Mouse (Mus musculus) cerebellum, postnatal 4 days (tissue): Measurements from ENCODE around the gene Lrrc8c.

Experiments used
- DNase-seq, 2 experiments: peaks; one replicate each; pipeline ENCODE4 v3.0.0; 2022; ENCODE audit warnings: low spot score in 2 of 2, mixed read lengths in 1 of 2

Gene Lrrc8c

DNA sequence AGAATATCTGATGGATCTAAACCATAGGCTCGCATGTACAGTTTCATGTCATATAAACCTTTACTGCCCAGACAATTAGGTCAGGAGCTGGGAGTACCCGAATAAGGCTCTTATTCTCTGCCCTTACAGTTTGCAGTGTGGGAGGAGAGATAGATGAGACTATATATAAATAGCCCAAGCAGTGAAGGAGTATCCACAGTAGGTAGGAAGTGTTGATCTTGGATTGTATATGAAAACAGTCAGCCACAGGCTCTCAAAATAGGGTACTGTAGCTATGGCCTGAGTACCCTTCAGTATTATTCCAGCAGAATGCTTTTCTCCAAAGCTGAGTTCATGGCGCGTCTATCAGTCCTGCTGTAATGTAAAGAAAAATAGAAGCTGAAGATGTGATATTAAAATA lies 27.9 kb downstream of the Lrrc8c start:
- DNase-seq, result no peak

DNA sequence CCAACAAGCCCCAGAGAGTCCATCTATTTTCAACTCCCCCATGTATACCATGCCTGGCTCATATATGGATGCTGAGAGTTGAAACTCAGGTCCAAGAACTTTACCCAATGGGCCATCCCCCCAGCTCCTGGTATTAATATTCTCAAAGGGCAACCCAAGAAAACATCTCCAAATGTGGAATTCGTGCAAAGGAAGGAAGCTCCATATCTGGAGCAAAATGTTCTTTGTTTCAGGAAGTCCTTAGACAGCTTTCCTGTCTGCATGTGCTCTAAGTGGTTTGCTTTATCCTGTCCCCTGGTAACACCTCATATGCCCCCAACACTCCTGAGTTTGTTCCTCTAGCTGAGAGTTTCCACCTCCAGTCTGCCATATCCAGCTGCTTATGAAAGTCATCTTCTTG lies 32.6 kb downstream of the Lrrc8c start:
- DNase-seq, result no peak

DNA sequence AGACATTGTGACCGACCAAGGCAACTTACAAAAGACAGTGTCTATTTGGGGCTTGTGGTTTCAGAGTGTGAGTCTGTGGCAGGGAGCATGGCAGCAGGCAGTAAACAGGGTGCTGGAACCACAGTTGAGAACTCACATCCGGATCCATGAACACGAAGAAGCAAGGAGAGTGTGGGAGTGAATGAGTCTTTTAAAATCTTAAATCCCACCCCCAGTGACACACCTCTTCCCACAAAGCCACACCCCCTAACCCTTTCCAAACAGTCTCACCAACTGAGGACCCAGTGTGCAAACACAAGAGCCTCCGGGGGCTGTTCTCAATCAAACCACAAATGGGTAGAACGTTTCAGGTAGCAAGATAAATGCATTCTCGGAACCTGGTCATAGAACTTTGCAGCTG lies 37.1 kb downstream of the Lrrc8c start:
- no peak for DNase-seq

DNA sequence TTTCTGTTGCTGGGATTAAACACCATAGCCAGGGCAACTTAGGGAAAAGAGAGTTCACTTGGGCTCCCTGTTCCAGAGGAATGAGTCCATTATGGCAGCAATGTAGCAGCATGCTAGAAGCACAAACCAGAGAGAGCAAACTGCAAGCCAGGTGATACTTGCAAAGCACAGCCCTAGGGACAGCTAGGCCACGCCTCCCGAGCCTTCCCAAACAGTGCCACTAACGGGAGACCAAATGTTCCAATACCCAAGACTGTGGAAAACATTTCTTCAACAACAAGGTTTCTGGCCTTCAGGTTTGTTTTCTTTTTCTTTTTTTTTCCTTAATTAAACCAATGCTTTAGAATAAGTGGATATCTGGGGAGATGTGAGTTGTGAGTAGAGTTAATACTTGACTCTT lies 38.2 kb downstream of the Lrrc8c start:
- no peak for DNase-seq

- peak in 1 of 2 experiments; percentile 11 for DNase-seq
Measured at GRCm38 (mm10) chr5:105557777-105558240, 38.6 kb downstream of the Lrrc8c start.

DNA sequence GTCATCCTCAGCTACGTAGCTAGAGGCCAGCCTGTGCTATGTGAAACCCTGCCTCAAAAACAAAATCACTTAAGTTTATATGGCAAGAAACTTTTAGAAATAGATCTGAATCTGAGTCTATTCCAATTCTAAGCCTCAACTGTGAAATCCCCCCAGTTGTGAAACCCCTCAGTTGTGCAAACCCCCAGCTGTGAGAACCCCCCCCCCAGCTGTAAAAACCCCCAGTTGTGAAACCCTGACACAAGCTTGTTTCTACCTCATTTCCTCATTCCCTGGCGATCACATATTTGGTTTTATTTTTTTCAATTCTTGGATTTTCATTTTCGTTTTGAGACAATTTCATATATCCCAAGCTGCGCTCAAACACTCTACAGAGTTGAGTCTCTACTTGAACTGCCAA lies 39.3 kb downstream of the Lrrc8c start:
- DNase-seq, result no peak

- no peak for DNase-seq
Measured at GRCm38 (mm10) chr5:105561926-105562325, 42.7 kb downstream of the Lrrc8c start.

GRCm38 (mm10) chr5:105564761-105565160 lies 45.6 kb downstream of the Lrrc8c start:
- DNase-seq, result no peak

DNA sequence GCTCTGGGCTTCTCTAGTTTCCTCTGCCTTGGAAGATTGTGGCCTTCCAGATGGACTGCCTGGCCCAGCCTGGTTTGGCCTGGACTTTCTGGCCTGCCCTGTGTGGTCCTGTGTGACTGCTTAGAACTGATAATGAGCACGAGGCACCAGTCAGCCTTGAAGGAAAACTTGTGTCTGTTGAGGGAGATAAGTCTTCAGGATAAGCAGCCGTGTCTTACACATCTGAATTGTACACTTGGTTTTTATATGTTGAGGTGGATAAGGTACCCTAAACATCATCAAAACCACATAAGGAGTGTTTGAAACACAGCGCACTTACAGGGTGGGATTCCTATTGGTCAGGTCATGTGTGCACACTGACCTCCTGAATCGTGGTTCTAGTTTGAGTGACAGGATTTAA lies 46.6 kb downstream of the Lrrc8c start:
- no peak for DNase-seq

DNA sequence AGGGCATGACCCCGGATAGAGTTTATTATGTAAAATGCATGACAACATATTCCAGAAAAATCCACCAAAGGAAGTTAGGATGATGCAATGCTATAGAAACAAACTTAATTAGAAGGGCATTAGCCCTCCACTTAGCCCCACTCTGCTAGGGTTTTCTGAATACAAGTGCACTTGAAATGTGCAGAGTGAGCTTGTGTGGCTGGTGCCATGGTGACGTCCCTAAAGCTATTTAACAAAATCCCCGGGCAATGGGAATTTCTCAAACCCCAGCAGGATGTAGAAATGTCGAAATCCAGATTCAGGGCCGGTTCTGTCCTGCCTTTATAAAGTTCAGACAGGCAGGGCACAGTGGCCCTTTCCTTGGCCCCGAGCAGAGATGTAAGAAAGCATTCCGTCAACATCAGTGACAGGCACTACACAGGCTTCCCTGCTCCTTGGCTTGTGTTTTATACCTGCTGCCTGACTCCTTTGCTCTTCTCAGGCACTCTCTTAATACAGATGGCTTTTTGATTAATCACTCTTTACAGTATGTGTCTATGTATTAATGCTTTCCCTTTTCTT lies 47.7 kb downstream of the Lrrc8c start:
- no peak for DNase-seq

DNA sequence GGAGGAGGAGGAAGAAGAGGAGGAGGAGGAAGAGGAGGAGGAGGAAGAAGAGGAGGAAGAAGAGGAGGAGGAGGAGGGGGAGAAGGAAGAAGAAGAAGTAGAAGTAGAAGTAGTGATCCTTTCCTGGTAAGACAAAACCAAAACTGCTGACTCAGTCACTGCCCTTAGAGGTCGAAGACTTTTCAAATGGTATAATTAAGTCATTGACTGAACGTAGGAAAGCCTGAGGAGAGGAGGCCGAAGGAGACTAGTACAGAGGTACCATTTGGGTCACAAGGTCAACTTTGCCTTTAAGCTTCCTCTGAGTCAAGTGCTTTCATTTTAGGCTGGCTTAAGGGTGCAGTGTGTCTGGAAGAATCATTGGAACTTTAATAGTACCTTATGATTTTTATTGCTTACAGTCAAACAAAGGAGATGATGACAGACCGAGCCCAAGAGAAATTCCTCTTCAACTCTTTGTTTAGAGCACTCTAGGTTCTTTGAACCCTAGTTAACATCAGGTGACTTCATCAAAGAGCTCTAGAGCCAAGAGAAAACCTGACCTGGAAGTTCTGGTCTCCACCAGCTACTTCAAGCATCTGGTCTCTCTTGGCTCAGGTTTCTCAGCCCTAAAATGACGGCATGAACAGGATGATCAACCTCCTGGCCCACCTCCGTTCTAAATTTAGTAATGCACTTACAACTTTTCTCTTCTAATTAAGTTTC lies 49.0 kb downstream of the Lrrc8c start:
- no peak for DNase-seq

GRCm38 (mm10) chr5:105569168-105569567 lies 50.0 kb downstream of the Lrrc8c start:
- no peak for DNase-seq

DNA sequence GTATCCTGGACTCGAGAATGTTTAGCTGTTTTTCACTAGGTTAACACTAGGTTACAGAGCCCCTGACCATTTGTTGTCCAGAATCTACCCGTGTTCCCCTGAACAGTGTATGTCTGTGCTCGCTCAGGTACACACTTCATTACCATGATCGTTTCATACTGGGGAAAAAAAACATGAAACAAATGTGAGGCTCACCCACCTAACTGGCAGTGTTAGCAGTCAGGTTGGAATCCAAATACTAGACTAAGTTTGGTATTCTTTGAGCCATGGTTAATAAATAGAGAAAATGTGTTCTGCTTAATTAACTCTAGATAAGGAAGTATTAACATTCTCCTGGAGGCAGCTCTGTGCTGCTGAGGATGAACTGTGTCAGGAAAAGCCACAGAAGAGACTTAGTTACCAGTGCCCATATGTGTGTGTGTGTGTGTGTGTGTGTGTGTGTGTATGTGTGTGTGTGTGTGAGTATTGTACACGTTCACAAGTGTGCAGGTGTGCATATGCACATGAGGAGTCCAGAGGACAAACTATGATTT lies 53.0 kb downstream of the Lrrc8c start:
- DNase-seq, result no peak

- no peak for DNase-seq
Measured at GRCm38 (mm10) chr5:105572876-105573275, 53.7 kb downstream of the Lrrc8c start.

GRCm38 (mm10) chr5:105574835-105575234 lies 55.6 kb downstream of the Lrrc8c start:
- DNase-seq, result no peak

GRCm38 (mm10) chr5:105575839-105576238 lies 56.7 kb downstream of the Lrrc8c start:
- no peak for DNase-seq

- no peak for DNase-seq
Measured at GRCm38 (mm10) chr5:105580909-105581308, 61.7 kb downstream of the Lrrc8c start.

GRCm38 (mm10) chr5:105585929-105586328 lies 66.7 kb downstream of the Lrrc8c start:
- no peak for DNase-seq

- DNase-seq, result no peak
Measured at GRCm38 (mm10) chr5:105586655-105587054, 67.5 kb downstream of the Lrrc8c start.

GRCm38 (mm10) chr5:105587471-105587870 lies 68.3 kb downstream of the Lrrc8c start:
- no peak for DNase-seq

GRCm38 (mm10) chr5:105588683-105589082 lies 69.5 kb downstream of the Lrrc8c start:
- DNase-seq, result no peak

DNA sequence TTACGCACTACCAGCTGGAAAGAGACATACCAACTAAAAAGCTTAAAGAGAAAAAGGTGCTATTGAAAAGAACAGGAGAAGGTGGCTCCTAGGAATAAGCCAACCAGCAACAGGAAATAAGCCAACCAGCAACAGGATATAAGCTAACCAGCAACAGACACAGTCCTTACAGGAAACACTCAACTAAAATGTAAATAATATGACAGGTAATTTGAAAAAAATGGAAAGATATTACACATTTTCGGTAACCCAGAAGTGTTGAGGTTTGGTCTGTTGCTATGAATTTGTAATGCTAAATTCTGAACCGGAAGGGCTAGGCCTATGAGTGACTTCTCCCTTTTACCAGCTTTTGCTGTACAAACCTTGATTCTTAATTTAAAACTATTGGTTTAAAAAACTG lies 69.9 kb downstream of the Lrrc8c start:
- DNase-seq, result no peak

- no peak for DNase-seq
Measured at GRCm38 (mm10) chr5:105592396-105592795, 73.2 kb downstream of the Lrrc8c start.
